Mouse (Mus musculus) intestine, postnatal 0 days (tissue): ENCODE measurements at regions not wholly inside any gene's neighbourhood (a gene's known extent, or its start where the extent isn't known, plus 50 kb on each side); places are given as distances from the start of the nearest gene placed in this dataset.

ENCODE experiments used
- ATAC-seq: fragments of 200-750 bp; cut with Nextera tagmentation; 2 replicates; pipeline ENCODE4 v1.8.0; 2017; ENCODE audit warnings: mild to moderate bottlenecking, moderate TSS enrichment, moderate library complexity
- H3K27ac ChIP-seq: fragments of 300-500 bp; sonication (generic); 2 replicates; pipeline ENCODE4 v1.5.1; 2014; ENCODE audit warnings: mild to moderate bottlenecking, low read depth, low read length, moderate library complexity
- H3K27me3 ChIP-seq: fragments of 300-500 bp; sonication (generic); replicated peaks from 2 replicates; pipeline ENCODE4 v1.6.1; 2014; ENCODE audit warnings: low read length, mixed read lengths; ENCODE audit not compliant: control insufficient read depth, insufficient read depth
- H3K36me3 ChIP-seq: fragments of 300-500 bp; sonication (generic); 2 replicates; pipeline ENCODE4 v1.6.1; 2014; ENCODE audit warnings: mild to moderate bottlenecking, moderate library complexity; ENCODE audit not compliant: control insufficient read depth, insufficient read depth
- H3K4me1 ChIP-seq: fragments of 300-500 bp; sonication (generic); replicated peaks from 2 replicates; pipeline ENCODE4 v1.6.1; 2014; ENCODE audit warnings: antibody characterized with exemption, low read length, mixed read lengths; ENCODE audit not compliant: control insufficient read depth, insufficient read depth
- H3K4me2 ChIP-seq: fragments of 300-500 bp; sonication (generic); replicated peaks from 2 replicates; pipeline ENCODE4 v1.6.1; 2014; ENCODE audit warnings: low read depth, mild to moderate bottlenecking, moderate library complexity
- H3K4me3 ChIP-seq: fragments of 300-500 bp; sonication (generic); 2 replicates; pipeline ENCODE4 v1.5.1; 2014; ENCODE audit warnings: low read depth, low read length
- H3K9ac ChIP-seq: fragments of 300-500 bp; sonication (generic); 2 replicates; pipeline ENCODE4 v1.6.1; 2014; ENCODE audit warnings: mild to moderate bottlenecking, low read depth, low read length
- H3K9me3 ChIP-seq: fragments of 300-500 bp; sonication (generic); 2 replicates; pipeline ENCODE4 v1.6.1; 2016; ENCODE audit warnings: mixed run types; ENCODE audit not compliant: control insufficient read depth
- CTCF ChIP-seq: sonication (generic); IDR thresholded peaks from 2 replicates; pipeline ENCODE4 v1.5.1; 2016; ENCODE audit warnings: low read depth, mild to moderate bottlenecking, control low read depth, antibody characterized with exemption, moderate library complexity
- WGBS: fragments of 180-500 bp; shearing (Covaris S2); extraction: QIAGEN DNeasy Blood & Tissue Kit; methylation state at CpG from one replicate; pipeline ENCODE4 v1.1.7; 2014; 5-methylcytosine and 5-hydroxymethylcytosine counted together

GRCm38 (mm10) chr7:68559440-68560343 is 189.3 kb downstream of the Arrdc4 start:
- Histone ChIP-seq H3K27me3 (no peaks in the 10 kb centered on the region), H3K27ac (no peak overlapping the region), H3K4me1 (no peaks in the 10 kb centered on the region), H3K36me3 (no peaks in the 10 kb centered on the region), H3K9ac (no peak overlapping the region), H3K4me3 (no peak overlapping the region), H3K4me2 (no peak overlapping the region), H3K9me3 (no peaks in the 10 kb centered on the region)
- no peak for ATAC-seq
- no peak for TF ChIP-seq CTCF
- 65% methylated on average over 15 of the region's 15 CpGs for WGBS

DNA sequence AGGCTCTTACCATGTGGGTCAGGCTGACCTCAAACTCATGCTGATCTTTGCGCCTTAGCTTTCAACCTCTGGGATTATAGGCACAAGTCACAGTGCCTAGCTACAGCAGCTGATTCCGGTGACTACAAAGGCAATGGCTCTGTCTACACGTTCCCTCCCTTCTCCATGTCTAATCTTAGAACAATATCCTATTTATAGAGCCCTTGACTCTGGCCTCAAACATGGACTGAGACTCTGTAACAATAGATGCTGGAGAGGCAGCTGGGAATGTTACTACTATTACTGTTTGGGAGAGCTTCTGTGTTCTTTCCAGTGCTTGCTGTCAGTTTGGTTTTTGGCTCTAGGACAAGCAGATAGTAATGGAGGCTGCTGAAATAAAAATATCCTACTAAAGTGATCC is 198.7 kb downstream of the Arrdc4 start:
- Histone ChIP-seq H3K27me3 (no peaks in the 10 kb centered on the region), H3K4me2 (no peak overlapping the region), H3K9me3 (no peaks in the 10 kb centered on the region), H3K4me3 (no peak overlapping the region), H3K27ac (no peak overlapping the region), H3K9ac (no peak overlapping the region), H3K4me1 (no peaks in the 10 kb centered on the region), H3K36me3 (no peaks in the 10 kb centered on the region)
- TF ChIP-seq CTCF = no peak
- 62% methylated on average over 3 of the region's 3 CpGs for WGBS
- ATAC-seq = no peak

DNA sequence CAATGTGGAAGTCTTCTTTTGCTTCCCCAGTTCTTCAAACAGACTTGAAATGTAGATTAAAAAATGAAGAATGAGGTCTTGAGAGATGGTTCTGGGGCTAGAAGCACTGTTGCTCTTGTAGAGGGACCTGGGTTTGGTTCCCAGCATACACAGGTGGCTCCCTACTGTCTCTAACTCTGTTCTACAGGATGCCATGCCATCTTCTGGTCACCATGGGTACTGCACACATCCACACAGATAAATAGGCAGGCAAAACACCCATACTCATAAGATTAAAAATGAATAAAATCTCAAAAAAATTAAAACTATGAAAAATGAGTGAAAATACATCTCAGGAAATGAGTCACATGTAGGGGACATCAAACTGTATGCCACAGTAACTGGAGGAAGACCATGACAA is 200.9 kb downstream of the Arrdc4 start:
- Histone ChIP-seq H3K27ac (no peak overlapping the region), H3K36me3 (no peaks in the 10 kb centered on the region), H3K4me3 (no peak overlapping the region), H3K9ac (no peak overlapping the region), H3K9me3 (no peaks in the 10 kb centered on the region), H3K4me1 (no peaks in the 10 kb centered on the region), H3K27me3 (no peaks in the 10 kb centered on the region), H3K4me2 (no peak overlapping the region)
- no peak for ATAC-seq
- peak; percentile 27 for TF ChIP-seq CTCF

DNA sequence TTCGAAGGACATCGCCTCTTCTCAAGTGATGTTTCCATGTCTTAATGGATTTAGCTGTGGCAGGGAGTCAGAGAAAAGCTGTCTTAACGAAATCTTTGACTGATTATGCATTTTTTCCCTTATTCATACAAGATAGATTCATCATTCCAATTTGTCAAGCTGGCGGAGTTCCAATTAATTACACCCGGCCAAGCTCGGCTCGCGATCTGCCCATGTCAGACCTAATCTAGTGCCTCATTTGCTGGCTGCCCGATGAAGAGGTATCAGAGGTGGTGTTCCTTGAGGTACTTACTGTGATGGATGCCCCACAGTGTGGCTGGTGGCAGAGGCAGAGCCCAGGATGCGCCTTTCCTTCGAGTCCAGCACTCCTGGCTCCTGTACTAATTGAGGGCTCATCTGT is 204.9 kb downstream of the Arrdc4 start:
- H3K36me3 ChIP-seq = no peaks in the 10 kb centered on the region
- no peak overlapping the region for H3K27ac ChIP-seq
- WGBS = 76% methylated on average over 11 of the region's 11 CpGs
- H3K4me2 ChIP-seq = no peak overlapping the region
- H3K4me1 ChIP-seq = no peaks in the 10 kb centered on the region
- H3K4me3 ChIP-seq = no peak overlapping the region
- no peak for ATAC-seq
- H3K9ac ChIP-seq = no peak overlapping the region
- H3K9me3 ChIP-seq = no peaks in the 10 kb centered on the region
- no peak for TF ChIP-seq CTCF
- H3K27me3 ChIP-seq = no peaks in the 10 kb centered on the region

GRCm38 (mm10) chr7:68509096-68509495 is 235.5 kb downstream of the Fam169b start:
- WGBS = 87% methylated on average over 6 of the region's 6 CpGs
- Histone ChIP-seq H3K9me3 (no peaks in the 10 kb centered on the region), H3K9ac (no peak overlapping the region), H3K27me3 (no peaks in the 10 kb centered on the region), H3K4me2 (no peak overlapping the region), H3K4me3 (no peak overlapping the region), H3K4me1 (no peaks in the 10 kb centered on the region), H3K27ac (no peak overlapping the region), H3K36me3 (no peaks in the 10 kb centered on the region)
- no peak for TF ChIP-seq CTCF
- ATAC-seq = no peak

DNA sequence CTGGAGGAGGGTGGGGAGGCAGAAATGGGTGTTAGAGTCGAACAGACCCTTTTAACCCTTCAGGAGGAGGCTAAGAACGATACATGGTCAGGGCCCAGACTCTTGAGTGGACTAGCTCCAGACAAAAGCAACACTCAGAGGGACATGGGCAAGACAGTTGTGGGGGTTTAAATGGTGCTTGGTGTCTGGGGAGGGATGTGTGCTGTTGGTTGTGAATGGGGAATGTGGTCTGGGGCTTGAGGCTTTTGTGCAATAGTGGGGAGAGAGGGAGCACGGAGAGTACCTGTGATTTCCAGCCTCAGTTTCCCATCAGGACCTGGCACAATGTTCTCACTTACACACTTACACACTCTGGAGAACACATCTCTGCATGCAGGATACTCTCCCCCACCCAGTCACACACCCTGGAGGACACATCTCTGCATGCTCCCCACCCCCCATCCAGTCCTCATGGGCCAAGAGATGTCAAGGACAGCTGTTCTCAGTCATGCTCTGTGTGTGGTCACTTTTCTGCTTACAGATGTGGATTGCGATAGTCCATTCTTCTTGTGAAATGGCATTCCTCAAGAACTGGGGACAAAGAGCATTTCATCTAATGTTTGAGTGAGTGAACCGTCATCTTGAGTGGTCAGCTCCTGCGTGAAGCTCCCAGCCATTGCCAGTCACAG is 217.6 kb downstream of the Fam169b start:
- H3K27ac ChIP-seq = no peak overlapping the region
- no peak overlapping the region for H3K4me3 ChIP-seq
- H3K27me3 ChIP-seq = no peaks in the 10 kb centered on the region
- no peak overlapping the region for H3K4me2 ChIP-seq
- 64% methylated on average over 6 of the region's 6 CpGs for WGBS
- TF ChIP-seq CTCF = no peak
- no peaks in the 10 kb centered on the region for H3K4me1 ChIP-seq
- no peaks in the 10 kb centered on the region for H3K9me3 ChIP-seq
- no peak overlapping the region for H3K9ac ChIP-seq
- ATAC-seq = no peak
- no peaks in the 10 kb centered on the region for H3K36me3 ChIP-seq
